Mouse (Mus musculus) inflammation-experienced regulatory T-cells, adult 16 weeks (primary cell): Measurements from ENCODE around the gene Olfr968. TPM values are rescaled to one million over a fixed set of nuclear protein-coding genes. Genes with fewer than 3 reads are reported as not detected.

Experiments
- polyA plus RNA-seq: library from polyadenylated mRNA; unstranded; fragments of 100-300 nt; shearing (Covaris generic); gene quantifications from one replicate; pipeline ENCODE4 v1.2.1, GENCODE M21; 2017

Olfr968 gene
- polyA plus RNA-seq: not detected

GRCm38 (mm10) chr9:39783153-39783552, at the start of gene Olfr968:
Olfr968 (minus strand) TSS chr9:39783253.

GRCm38 (mm10) chr9:39808560-39808959, 25.5 kb upstream of the Olfr968 start, which contains the start of gene Olfr970:
Olfr970 (plus strand) TSS chr9:39808860.

GRCm38 (mm10) chr9:39790558-39790957, 7.5 kb upstream of the Olfr968 start, which contains the start of gene Olfr969:
Olfr969 (plus strand) TSS chr9:39790945.

GRCm38 (mm10) chr9:39745949-39746348, 37.1 kb downstream of the Olfr968 start, which contains the start of gene Olfr967:
Olfr967 (plus strand) TSS chr9:39746249.

GRCm38 (mm10) chr9:39730678-39731077, 52.4 kb downstream of the Olfr968 start, which contains the start of gene Olfr150:
Olfr150 (plus strand) TSS chr9:39730978.

Other genes with a start within 250 kb of the Olfr968 start
- gene Olfr958, start 229.2 kb downstream of the Olfr968 start, polyA plus RNA-seq: not detected
- not detected for gene Olfr959, start 207.7 kb downstream of the Olfr968 start, polyA plus RNA-seq
- 0.18 TPM for gene AW551984, start 178.8 kb downstream of the Olfr968 start, polyA plus RNA-seq
- not detected for gene Olfr148, start 172.6 kb downstream of the Olfr968 start, polyA plus RNA-seq
- not detected for gene Olfr960, start 161.9 kb downstream of the Olfr968 start, polyA plus RNA-seq
- gene Olfr961, start 138.2 kb downstream of the Olfr968 start, polyA plus RNA-seq: not detected
- not detected for gene Olfr963, start 116.0 kb downstream of the Olfr968 start, polyA plus RNA-seq
- gene Olfr149, start 76.1 kb downstream of the Olfr968 start, polyA plus RNA-seq: not detected
- not detected for gene Olfr965, start 71.9 kb downstream of the Olfr968 start, polyA plus RNA-seq
- not detected for gene Olfr150, start 52.3 kb downstream of the Olfr968 start, polyA plus RNA-seq
- gene Olfr967, start 37.0 kb downstream of the Olfr968 start, polyA plus RNA-seq: not detected
- gene Olfr969, start 7.7 kb upstream of the Olfr968 start, polyA plus RNA-seq: not detected
- not detected for gene Olfr970, start 25.6 kb upstream of the Olfr968 start, polyA plus RNA-seq
- gene Olfr971, start 53.6 kb upstream of the Olfr968 start, polyA plus RNA-seq: not detected
- gene Olfr972, start 83.2 kb upstream of the Olfr968 start, polyA plus RNA-seq: not detected
- gene Olfr229, start 124.1 kb upstream of the Olfr968 start, polyA plus RNA-seq: not detected
- 0.09 TPM for gene Olfr974, start 154.2 kb upstream of the Olfr968 start, polyA plus RNA-seq
- not detected for gene Olfr975, start 168.8 kb upstream of the Olfr968 start, polyA plus RNA-seq
- gene Olfr976, start 177.9 kb upstream of the Olfr968 start, polyA plus RNA-seq: not detected
- gene Olfr978, start 208.9 kb upstream of the Olfr968 start, polyA plus RNA-seq: not detected
- not detected for gene Olfr979, start 220.2 kb upstream of the Olfr968 start, polyA plus RNA-seq
- not detected for gene Olfr980, start 226.3 kb upstream of the Olfr968 start, polyA plus RNA-seq
- not detected for gene Olfr981, start 238.2 kb upstream of the Olfr968 start, polyA plus RNA-seq